ENCODE assay signal across 28 mouse cellular contexts in the genomic region with DNA sequence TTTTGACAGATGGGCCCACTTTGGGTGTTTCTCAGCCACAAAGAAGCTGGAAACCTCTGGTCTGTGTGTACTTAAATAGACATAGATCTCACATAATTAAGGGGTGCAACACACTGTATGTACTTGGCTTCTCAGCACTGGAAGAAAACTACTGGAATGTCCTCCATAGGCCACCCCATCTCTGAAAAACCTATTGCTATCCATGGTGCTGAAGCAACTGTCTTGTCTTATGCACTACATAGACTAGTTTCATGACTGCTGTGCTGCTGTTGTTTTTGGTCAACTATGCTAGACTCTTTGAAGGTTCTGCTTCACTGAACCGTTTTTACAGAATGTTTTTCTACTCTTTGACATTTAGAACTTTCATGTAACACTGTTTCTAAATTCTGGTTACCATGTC.
DNase-seq lines count a peak whose midpoint lies in the region; ATAC-seq and TF ChIP-seq lines count a peak whose summit lies in the region.
"Had no signal": no experiment of that assay in that cellular context is flagged by ENCODE, and none has a peak within 500 bp of the region (broad histone marks: within the 10 kb centered on the region; RNA-seq: fewer than 3 reads in every experiment).

No protein-coding gene starts in this region.

- no peak overlapping the region for H3K4me2 ChIP-seq in CH12.LX (ENCODE audit: insufficient read depth, low read depth, poor library complexity, severe bottlenecking)
- H3K4me2 ChIP-seq in embryonic facial prominence, embryonic 14.5 days (ENCODE audit: low read depth, low read length), result no peak overlapping the region
- H3K4me2 ChIP-seq: heart, embryonic 13.5 days; liver, embryonic 11.5 days; midbrain, embryonic 13.5 days; neural tube, embryonic 12.5 days had no signal

- TF ChIP-seq CTCF in CH12.LX (conservative IDR thresholded peaks at IDR 0.05 in 1 of 2, IDR thresholded peaks at IDR 0.05 in 1 of 2; ENCODE audit: low read depth in 2 of 2, low read length in 2 of 2) (no peak), G1E (IDR thresholded peaks at IDR 0.05; ENCODE audit: low read depth, low read length) (no peak)
- no peak for TF ChIP-seq CTCF in heart, adult 2 months (IDR thresholded peaks at IDR 0.05)

- dilution Hi-C loops in CH12.LX (cut with MboI; ENCODE audit: extremely low pct_ligation_motif_present, extremely low pct_unique_long_range_greater_than_20kb, low sequenced_read_pairs), result no loop called here

- DNase-seq in kidney, postnatal 10 days, result peak; percentile 5
- no peak for DNase-seq in kidney, adult 9 months
- peak; percentile 4 for DNase-seq in CH12.LX (ENCODE audit: extremely low read depth)
- no peak for DNase-seq in G1E (ENCODE audit: low spot score)
- DNase-seq in embryonic facial prominence, embryonic 14.5 days (ENCODE audit: low spot score), result peak; percentile 59
- no peak for DNase-seq in testis, postnatal 10 days (ENCODE audit: low spot score)
- no peak for DNase-seq in heart, adult 2 months
- DNase-seq in frontal cortex, postnatal 10 days (ENCODE audit: low spot score in 2 of 2), result no peak
- DNase-seq: adrenal gland, postnatal 10 days; cerebellum, adult 11 months; cerebellum, postnatal 10 days; heart, postnatal 36 days; kidney, adult 11 months; kidney, postnatal 4 days; layer of hippocampus, adult 9-11 months; left cerebral cortex, postnatal 4 days; lung, adult 18-20 months; thymus, postnatal 14 days had no signal

- H3K4me3 ChIP-seq in CH12.LX (replicated peaks in 1 of 3; ENCODE audit: low read depth in 2 of 3, low read length in 2 of 3, poor library complexity in 1 of 3) (no peak overlapping the region), G1E (ENCODE audit: low read depth, low read length) (no peak overlapping the region)
- no peak overlapping the region for H3K4me3 ChIP-seq in embryonic facial prominence, embryonic 14.5 days (ENCODE audit: low read depth, low read length)
- H3K4me3 ChIP-seq in heart, adult 2 months, result no peak overlapping the region
- H3K4me3 ChIP-seq: erythroblast, embryonic 14.5 days; heart, embryonic 13.5 days; left cerebral cortex, adult 2 months; midbrain, embryonic 13.5 days; neural tube, embryonic 12.5 days had no signal

- H3K27ac ChIP-seq in CH12.LX (ENCODE audit: insufficient read depth, low read depth), result no peak overlapping the region
- H3K27ac ChIP-seq in embryonic facial prominence, embryonic 14.5 days (replicated peaks; ENCODE audit: low read depth, low read length), result no peak overlapping the region
- no peak overlapping the region for H3K27ac ChIP-seq in heart, adult 2 months
- H3K27ac ChIP-seq: heart, embryonic 13.5 days; left cerebral cortex, adult 2 months; midbrain, embryonic 13.5 days; neural tube, embryonic 12.5 days had no signal

- TF ChIP-seq POLR2A in CH12.LX (IDR thresholded peaks at IDR 0.05; ENCODE audit: low read depth, low read length), result no peak
- no peak for TF ChIP-seq POLR2A in heart, adult 2 months (IDR thresholded peaks at IDR 0.05; ENCODE audit: insufficient read depth, low read depth, low read length)

- H3K36me3 ChIP-seq in CH12.LX (replicated peaks in 1 of 2; ENCODE audit: control insufficient read depth in 1 of 2, insufficient read depth in 1 of 2, low read length in 1 of 2), result no peaks in the 10 kb centered on the region
- H3K36me3 ChIP-seq in G1E (replicated peaks), result no peaks in the 10 kb centered on the region
- no peaks in the 10 kb centered on the region for H3K36me3 ChIP-seq in embryonic facial prominence, embryonic 14.5 days (ENCODE audit: control insufficient read depth, insufficient read depth, low read length)
- H3K36me3 ChIP-seq in heart, adult 2 months (ENCODE audit: control insufficient read depth, insufficient read depth, low read length), result no peaks in the 10 kb centered on the region
- H3K36me3 ChIP-seq: heart, embryonic 13.5 days; midbrain, embryonic 13.5 days; neural tube, embryonic 12.5 days had no signal

- WGBS in embryonic facial prominence, embryonic 14.5 days, result 29% methylated on average over 1 of the region's 1 CpGs
- WGBS in heart, adult 2 months, result 20% methylated on average over 1 of the region's 1 CpGs

- H3K79me2 ChIP-seq in CH12.LX (replicated peaks; ENCODE audit: control insufficient read depth, extremely low read depth, insufficient read depth, poor library complexity, severe bottlenecking), result no peaks in the 10 kb centered on the region
- H3K79me2 ChIP-seq in heart, adult 2 months (replicated peaks; ENCODE audit: control insufficient read depth, insufficient read depth, low read length), result no peaks in the 10 kb centered on the region

- H3K4me1 ChIP-seq in CH12.LX (ENCODE audit: control insufficient read depth in 1 of 2, insufficient read depth in 2 of 2) (no peaks in the 10 kb centered on the region), G1E (ENCODE audit: insufficient read depth, low read depth, low read length) (no peaks in the 10 kb centered on the region)
- no peaks in the 10 kb centered on the region for H3K4me1 ChIP-seq in embryonic facial prominence, embryonic 14.5 days (ENCODE audit: control insufficient read depth, insufficient read depth, low read length)
- H3K4me1 ChIP-seq in heart, adult 2 months (ENCODE audit: control insufficient read depth, insufficient read depth, low read length), result no peaks in the 10 kb centered on the region
- H3K4me1 ChIP-seq: heart, embryonic 13.5 days; midbrain, embryonic 13.5 days; neural tube, embryonic 12.5 days had no signal

- H3K27me3 ChIP-seq in CH12.LX (replicated peaks) (no peaks in the 10 kb centered on the region), G1E (ENCODE audit: insufficient read depth, low read length) (no peaks in the 10 kb centered on the region)
- no peaks in the 10 kb centered on the region for H3K27me3 ChIP-seq in embryonic facial prominence, embryonic 14.5 days (replicated peaks; ENCODE audit: control insufficient read depth, insufficient read depth, low read length)
- no peaks in the 10 kb centered on the region for H3K27me3 ChIP-seq in heart, adult 2 months (ENCODE audit: control insufficient read depth, insufficient read depth, low read length)
- H3K27me3 ChIP-seq: heart, embryonic 13.5 days; midbrain, embryonic 13.5 days; neural tube, embryonic 12.5 days had no signal

- TF ChIP-seq EP300 in CH12.LX (IDR thresholded peaks at IDR 0.05; ENCODE audit: low read length), result no peak
- TF ChIP-seq EP300 in heart, adult 2 months (IDR thresholded peaks at IDR 0.05; ENCODE audit: insufficient read depth, low read depth, low read length), result no peak

- no peak for TF ChIP-seq RAD21 in CH12.LX (IDR thresholded peaks at IDR 0.05; ENCODE audit: low read depth, low read length)

- H3K9ac ChIP-seq in CH12.LX (ENCODE audit: insufficient read depth, low read depth), result no peak overlapping the region
- H3K9ac ChIP-seq in embryonic facial prominence, embryonic 14.5 days (ENCODE audit: low read depth, low read length), result no peak overlapping the region
- H3K9ac ChIP-seq in heart, adult 2 months (ENCODE audit: low read depth, low read length), result no peak overlapping the region
- H3K9ac ChIP-seq: heart, embryonic 13.5 days; midbrain, embryonic 13.5 days; neural tube, embryonic 12.5 days had no signal

- in situ Hi-C loops in CH12.LX (cut with MboI; ENCODE audit: low pct_ligation_motif_present, low pct_unique_long_range_greater_than_20kb, low sequenced_read_pairs), result no loop called here

- H3K9me3 ChIP-seq in CH12.LX (replicated peaks; ENCODE audit: low read length) (no peaks in the 10 kb centered on the region), G1E (replicated peaks) (no peaks in the 10 kb centered on the region)
- H3K9me3 ChIP-seq in embryonic facial prominence, embryonic 14.5 days (ENCODE audit: control insufficient read depth, low read length), result peaks cover 7% of the 10 kb centered on the region
- H3K9me3 ChIP-seq: midbrain, embryonic 13.5 days; neural tube, embryonic 12.5 days had no signal

- intact Hi-C loops in heart, adult 2 months (cut with DNase I), result no loop called here

- ATAC-seq in G1E (ENCODE audit: extremely low read depth, insufficient number of reproducible peaks, low FRiP score, poor library complexity, severe bottlenecking), result 0 out of 2 replicates have a peak, but pooled peaks have one; percentile 28
- ATAC-seq in embryonic facial prominence, embryonic 14.5 days (ENCODE audit: low read depth), result no peak
- ATAC-seq: activated CD4-positive, CD25-positive, alpha-beta regulatory T cell, adult 4 months; CD4-positive, CD25-positive, alpha-beta regulatory T cell, adult 4 months; forebrain, embryonic 14.5 days; hindbrain, embryonic 16.5 days; midbrain, embryonic 13.5 days had no signal

TF ChIP-seq in CH12.LX, 34 proteins besides CTCF, POLR2A, EP300 and RAD21:
- TF ChIP-seq MAZ (IDR thresholded peaks at IDR 0.05; ENCODE audit: low read depth, low read length) (no peak), ZKSCAN1 (IDR thresholded peaks at IDR 0.05; ENCODE audit: borderline replicate concordance, low read depth, low read length) (no peak), ZMIZ1 (IDR thresholded peaks at IDR 0.05; ENCODE audit: low read depth, low read length) (no peak), POLR2AphosphoS2 (IDR thresholded peaks at IDR 0.05; ENCODE audit: low read depth, low read length) (no peak), MXI1 (IDR thresholded peaks at IDR 0.05; ENCODE audit: low read depth, low read length) (no peak), ETS1 (conservative IDR thresholded peaks at IDR 0.05; ENCODE audit: low read depth, low read length) (no peak), TBP (conservative IDR thresholded peaks at IDR 0.05; ENCODE audit: low read depth, low read length) (no peak), ZC3H11A (IDR thresholded peaks at IDR 0.05; ENCODE audit: low read depth, low read length) (no peak)

Comparison
In these comparisons a context has a peak if more than half of its experiments do, and no peak if none do; other contexts are left out.
1. DNase-seq: peak in kidney, postnatal 10 days (single experiment), CH12.LX (single experiment) and embryonic facial prominence, embryonic 14.5 days (single experiment); none in kidney, adult 9 months (single experiment), G1E (single experiment), testis, postnatal 10 days (single experiment), heart, adult 2 months (0 of 2) and frontal cortex, postnatal 10 days (0 of 2).